ENCODE assay signal across 8 mouse cellular contexts in genomic region chr2:139840941-139841340, GRCm38 (mm10).
"Had no signal": no experiment of that assay in that cellular context is flagged by ENCODE, and none has a peak within 500 bp of the region (broad histone marks: within the 10 kb centered on the region; RNA-seq: fewer than 3 reads in every experiment).

No protein-coding gene starts in this region.

- H3K36me3 ChIP-seq: kidney, embryonic 15.5 days; midbrain, embryonic 12.5 days had no signal

- H3K9ac ChIP-seq: kidney, embryonic 15.5 days; liver, embryonic 14.5 days; midbrain, embryonic 12.5 days had no signal

- H3K4me3 ChIP-seq: kidney, embryonic 15.5 days; midbrain, embryonic 12.5 days had no signal

- H3K9me3 ChIP-seq: kidney, embryonic 15.5 days; midbrain, embryonic 12.5 days had no signal

- H3K27ac ChIP-seq: kidney, embryonic 15.5 days; liver, embryonic 14.5 days; midbrain, embryonic 12.5 days had no signal

- H3K4me1 ChIP-seq: kidney, embryonic 15.5 days; midbrain, embryonic 12.5 days had no signal

- H3K27me3 ChIP-seq: kidney, embryonic 15.5 days; midbrain, embryonic 12.5 days had no signal

- DNase-seq: kidney, postnatal 14 days; left cerebral cortex, postnatal 4 days; lung, adult 18-20 months; thymus, adult 18-20 months; thymus, postnatal 14 days had no signal

- H3K4me2 ChIP-seq: kidney, embryonic 15.5 days; midbrain, embryonic 12.5 days had no signal
